Mouse (Mus musculus) embryonic fibroblast, embryonic 13.5 days (primary cell): Measurements from ENCODE around the gene Map3k1.

Source experiments
- CTCF ChIP-seq: IDR thresholded peaks from 2 replicates; pipeline ENCODE4 v1.5.1; 2011; ENCODE audit warnings: mild to moderate bottlenecking, control low read depth, low read length, moderate library complexity, borderline replicate concordance; ENCODE audit not compliant: insufficient read depth
- POLR2A ChIP-seq: IDR thresholded peaks from 2 replicates; pipeline ENCODE4 v1.6.1; 2011; ENCODE audit warnings: low read depth, mild to moderate bottlenecking, control low read depth, low read length, moderate library complexity

- TF ChIP-seq CTCF: no peak
- no peak for TF ChIP-seq POLR2A
Observed at GRCm38 (mm10) chr13:111835787-111836186, 27.0 kb upstream of the Map3k1 start.
